Mouse (Mus musculus) v-Abl transformed pro-B cells (cell line): ENCODE measurements at regions not wholly inside any gene's neighbourhood (a gene's known extent, or its start where the extent isn't known, plus 50 kb on each side); places are given as distances from the start of the nearest gene placed in this dataset.

Experiments
- in situ Hi-C, 2 experiments: fragments of 400-800 bp; cut with MboI; formaldehyde crosslinking; loops; one replicate each; pipeline ENCODE4 v1.15.1; 2025; ENCODE audit not compliant: unreplicated experiment in 2 of 2

DNA sequence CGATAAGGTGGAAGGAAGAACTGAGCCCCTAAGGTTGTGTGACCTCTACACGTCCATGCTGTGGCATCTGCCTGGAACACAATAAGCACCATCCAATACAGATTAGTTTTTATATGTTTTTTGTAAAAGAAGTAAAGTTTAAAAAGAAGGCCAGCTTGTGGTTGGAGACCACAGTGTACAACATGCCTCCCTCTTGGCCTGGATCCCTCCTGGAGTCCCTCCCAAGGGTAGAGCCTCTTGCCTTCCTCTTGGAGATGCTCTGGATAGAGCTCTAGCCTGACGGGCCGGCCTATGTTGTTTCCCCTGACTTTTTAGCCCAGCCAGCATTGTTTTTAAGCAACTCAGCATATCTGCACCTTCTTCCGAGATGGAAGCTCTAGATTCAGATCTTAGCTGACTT is 138.0 kb downstream of the Vegfa start:
- in situ Hi-C loops: no loop called here

DNA sequence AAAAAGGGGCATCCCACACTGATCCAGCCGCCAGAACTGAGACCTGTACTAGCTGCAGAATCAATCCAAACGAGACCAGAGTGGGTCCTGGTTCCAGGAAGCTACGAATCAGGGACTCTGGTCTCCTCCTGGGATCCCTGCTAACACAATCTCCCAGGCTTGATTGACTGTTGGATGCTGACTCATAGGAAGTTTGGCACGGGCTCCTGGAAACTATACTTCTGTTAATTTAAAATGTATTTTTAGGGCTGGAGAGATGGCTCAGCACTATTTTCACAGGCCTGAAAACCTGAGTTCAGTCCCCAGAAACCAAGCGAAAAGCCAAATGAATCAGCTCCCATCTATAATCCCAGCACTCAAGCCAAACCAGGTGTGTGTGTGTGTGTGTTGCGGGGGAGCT is 138.5 kb downstream of the Vegfa start:
- in situ Hi-C loops: no loop called here

DNA sequence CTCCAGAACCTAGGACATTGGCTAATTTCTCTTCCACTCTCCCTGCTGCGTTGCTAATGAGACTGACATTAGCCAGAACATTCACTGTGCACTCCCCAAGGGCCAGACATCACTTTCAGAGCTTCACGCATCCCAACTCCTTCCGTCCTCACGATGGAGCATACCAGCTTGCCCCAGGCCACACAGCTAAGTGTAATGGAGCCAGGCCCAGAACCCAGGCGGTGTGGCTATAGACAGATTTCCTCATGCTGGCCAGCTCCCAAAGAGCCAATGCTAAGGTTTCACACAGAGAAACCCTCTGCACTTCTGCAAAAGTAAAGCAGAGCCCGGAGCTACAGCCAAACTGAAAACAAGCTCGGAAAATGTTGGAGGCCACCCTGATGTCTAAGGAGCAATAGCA is 139.1 kb downstream of the Vegfa start:
- in situ Hi-C loops: no loop called here

DNA sequence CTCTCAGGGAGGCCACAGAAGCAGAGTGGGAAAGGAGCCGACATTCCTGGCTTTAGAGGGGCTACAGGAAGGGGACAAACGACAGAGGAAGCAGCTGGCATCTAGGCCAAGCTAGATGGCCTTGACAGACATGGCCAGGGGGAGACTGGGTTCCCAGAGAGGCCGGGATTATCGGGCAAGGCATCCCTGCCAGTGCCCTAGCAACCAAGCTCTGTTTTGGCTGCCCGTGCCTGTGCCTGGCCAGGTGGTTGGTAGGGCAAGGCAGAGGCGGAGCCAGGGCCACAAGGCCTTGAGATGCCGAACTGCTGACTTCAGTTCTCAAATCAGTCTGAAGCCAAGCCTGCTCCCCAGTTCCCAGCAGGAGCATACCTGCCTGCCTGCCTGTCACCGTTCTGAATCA is 142.7 kb downstream of the Vegfa start:
- in situ Hi-C loops: no loop called here

DNA sequence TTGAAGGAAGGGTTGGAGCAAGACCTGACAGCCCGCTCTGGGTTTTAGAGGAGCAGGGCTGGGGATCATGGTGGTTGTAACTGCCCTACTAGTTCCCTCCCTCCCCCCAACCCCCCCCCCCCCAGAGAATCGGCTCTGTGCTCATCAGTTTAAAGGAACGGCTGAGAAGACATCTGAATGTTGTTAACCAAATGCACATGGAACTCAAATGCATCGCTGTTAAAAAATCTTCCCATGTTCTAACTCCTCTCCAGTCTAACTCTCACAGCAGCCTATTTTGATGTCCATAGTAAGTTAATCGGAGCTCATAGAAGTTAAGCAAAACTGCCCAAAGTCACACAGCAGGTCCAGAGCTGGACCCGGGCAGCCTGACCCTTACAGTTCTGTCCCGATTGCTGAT is 143.1 kb downstream of the Vegfa start:
- in situ Hi-C loops: no loop called here

DNA sequence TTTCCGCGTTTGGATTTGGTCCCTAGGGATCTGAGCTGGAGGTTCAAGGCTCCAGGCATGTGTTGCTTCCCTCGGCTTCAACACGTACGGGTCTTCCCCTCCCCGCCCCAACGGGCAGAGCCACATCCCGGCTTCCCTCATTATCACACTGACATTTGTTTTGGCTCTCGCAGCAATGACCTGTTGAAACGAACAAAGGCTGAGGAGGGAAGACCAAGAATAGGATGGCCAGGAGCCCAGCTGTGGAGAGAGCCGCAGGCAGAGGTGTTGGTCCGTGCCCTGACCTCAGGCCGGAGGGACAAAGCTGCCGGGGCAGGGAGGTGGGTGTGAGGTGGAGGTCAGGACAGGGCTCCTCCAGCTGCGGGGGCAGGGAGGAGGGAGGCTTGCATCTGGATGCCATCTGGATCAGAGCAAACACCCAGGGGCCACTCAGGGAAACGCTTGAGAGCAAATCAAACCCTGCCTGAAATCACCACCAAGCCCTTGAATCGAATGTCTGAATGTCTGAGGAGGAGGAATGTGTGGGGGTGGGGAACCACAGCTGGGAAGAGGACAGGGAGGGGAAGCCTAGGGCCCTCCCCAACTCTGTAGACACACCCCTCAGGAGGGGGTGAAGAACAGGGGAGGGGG is 145.6 kb downstream of the Vegfa start:
- in situ Hi-C loops: no loop called here

DNA sequence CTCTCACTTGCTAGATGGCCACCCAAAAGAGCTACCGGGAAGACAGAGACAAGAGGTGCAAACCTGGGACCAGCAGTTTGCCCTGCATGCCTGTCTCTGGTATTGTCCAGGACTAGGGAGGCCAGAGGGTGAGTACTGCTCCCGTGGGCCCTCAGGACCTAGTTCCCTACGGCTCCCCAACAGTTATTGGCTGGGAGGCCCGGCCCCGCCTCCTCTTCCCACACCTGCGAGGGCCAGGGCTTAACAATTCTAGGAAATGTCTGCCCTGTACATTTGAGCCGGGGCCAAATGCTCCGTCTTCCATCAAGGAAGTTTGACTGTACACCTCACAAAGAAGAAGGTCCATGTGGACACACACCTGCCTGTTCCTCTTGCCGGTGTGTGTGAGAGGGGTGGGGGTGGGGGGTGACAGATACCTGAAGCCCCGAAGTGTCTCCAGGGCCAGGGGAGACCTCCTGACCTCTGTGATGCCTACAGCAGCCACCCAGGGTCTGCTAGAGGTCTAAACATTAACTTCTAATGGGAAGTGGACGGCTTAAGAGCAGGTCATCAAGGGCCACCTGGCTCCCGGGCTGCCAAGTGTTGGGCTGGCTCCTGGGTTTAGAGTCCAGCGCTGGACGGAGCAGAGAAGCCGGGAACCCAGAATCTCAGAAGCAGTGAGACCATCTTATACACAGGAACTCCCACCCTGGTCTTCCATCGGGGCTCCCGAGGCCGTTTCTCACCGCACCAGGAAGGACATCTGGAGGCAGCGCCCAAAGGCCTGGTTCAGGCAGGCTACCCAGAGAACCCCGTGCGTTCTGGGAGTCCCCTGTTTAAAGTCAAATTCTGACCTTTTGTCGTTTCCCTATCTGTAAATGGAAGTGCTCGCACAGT is 146.5 kb downstream of the Vegfa start:
- in situ Hi-C loops: no loop called here

DNA sequence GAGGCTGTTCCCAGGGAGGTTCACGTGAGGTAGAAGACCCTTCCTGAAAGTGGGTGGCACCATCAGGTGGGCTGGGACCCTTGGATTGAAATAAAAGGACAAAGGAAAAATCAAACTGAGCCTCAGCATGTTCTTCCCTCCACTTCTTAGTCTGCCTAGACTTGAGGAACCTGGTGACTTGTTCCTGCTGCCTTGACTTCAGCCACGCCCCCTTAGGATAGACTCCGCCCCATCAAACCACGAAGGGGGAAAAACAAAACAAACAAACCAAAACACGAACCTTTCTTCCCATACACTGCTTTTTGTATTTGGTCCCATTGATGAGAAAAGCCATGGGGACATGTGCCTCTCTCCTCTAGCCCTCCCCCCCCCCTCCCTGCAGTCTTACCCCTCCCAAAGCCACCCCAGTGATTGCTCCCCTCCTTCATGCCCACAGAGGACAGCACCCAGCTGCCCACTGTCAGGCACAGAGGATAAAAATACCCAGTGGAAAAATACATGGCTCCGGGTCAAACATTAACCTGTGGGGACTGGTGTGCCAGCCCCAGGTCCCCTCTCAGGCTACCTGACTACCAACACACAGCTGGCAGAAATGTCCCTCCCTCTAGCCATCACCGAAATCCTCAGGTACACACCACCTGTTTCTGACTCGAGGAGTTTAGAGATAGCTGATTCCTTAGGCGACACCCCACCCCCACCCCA is 148.0 kb downstream of the Vegfa start:
- in situ Hi-C loops: no loop called here

DNA sequence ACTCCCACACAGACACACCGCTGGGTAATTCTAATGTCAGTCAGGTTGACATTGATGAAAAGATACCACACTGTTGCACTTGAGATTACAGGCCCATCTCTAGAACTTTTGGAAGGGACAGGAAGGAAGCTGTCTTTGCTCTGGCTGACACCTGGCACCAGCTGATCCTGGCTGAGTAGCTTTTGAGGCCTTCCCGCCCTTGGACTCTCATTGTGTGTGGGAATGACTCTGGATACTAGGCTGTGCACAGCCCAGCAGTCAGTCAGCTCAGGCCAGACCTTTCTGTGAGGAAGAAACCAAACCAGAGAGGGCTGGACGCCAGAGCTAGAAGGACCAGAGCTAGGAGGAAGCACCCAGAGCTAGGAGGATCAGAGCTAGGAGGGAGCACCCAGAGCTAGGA is 149.0 kb upstream of the 1600014C23Rik start:
- in situ Hi-C loops: no loop called here

DNA sequence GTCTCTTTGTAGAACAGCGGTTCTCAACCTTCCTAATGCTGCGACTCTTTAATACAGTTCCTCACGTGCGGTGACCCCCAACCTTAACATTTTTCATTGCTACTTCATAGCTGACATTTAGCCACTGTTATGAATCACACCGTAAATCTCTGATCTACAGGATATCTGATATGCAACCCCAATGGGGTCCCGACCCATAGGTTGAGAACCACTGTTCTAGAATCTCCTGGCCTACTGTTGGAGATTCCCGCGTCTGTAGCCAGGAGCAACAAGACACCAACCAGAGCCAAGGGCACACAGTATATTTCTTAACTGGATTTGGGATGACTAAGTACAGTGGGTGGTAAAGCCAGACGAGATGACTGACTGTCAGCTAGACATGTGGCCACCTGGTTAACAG is 147.6 kb upstream of the 1600014C23Rik start:
- in situ Hi-C loops: no loop called here

DNA sequence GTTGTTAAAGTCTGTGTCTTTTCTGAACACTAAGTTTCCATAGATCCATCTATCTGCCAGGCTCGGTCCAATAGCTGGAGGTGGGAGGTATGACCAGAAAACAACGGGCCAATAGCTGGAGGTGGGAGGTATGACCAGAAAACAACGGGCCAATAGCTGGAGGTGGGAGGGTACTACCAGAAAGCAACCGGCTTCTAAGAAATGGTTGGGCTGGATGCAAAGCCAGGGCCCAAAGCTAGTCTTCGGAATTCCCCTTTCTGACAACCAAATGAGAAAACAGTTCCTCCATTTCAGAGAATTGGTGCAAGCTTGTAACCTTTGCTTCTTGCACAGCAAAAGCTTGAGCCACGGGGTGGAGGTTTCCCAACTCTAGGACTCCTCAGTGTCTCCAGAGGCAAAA is 147.1 kb upstream of the 1600014C23Rik start:
- in situ Hi-C loops: no loop called here

DNA sequence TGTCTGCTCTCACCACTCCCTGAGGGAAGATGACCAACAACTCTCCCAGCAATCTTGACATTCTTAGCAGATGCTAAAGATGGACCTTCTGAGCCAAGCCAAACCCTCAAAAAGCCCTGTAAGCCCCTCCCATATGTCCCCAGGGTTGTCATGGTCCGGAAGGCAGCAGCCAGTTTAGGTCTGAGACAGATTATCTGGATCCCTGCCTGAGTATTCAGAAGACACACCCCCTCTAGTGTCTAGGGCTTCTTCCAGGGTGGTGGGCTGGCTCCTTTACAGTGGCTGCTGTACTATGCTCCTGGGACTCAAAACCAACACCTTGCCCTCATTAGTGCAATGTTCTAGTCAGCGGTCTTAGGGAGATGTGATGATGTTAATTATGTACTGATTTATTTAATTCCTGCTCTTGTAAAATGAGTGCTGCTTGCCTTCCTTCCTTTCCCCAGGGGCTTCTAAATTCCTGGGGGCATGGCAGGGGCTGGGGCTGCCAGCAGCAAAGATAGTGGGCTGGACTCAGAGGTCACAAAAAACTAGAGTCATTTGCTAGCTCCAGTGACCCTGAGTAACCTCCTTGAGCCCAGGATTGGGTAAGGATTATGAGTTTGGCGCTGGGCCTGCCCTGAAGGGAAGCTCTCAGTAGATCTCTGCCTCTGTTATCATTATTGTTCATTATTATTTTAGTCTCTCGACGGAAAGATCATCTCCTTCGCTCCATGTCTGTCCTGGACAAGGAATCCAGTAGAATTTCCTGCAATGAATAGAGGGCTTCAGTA is 146.0 kb upstream of the 1600014C23Rik start:
- in situ Hi-C loops: no loop called here

DNA sequence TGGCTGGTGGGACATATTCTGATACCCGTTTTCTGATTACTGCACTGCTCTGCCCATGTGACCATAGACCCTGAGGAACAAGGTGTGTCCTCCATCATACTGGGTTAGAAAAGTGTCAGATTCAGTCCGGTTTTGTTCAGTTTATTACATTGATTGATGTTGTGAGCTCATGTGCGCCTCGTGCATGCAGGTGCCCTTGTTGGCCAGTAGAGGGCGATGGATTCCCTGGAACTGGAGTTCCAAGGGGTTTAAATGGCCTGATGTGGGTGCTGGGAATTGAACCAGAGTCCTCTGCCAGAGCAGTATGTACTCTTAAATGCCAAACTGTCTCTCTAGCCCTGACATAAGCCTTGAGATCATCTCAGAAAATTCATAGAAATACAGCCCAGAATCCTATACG is 144.8 kb upstream of the 1600014C23Rik start:
- in situ Hi-C loops: no loop called here

DNA sequence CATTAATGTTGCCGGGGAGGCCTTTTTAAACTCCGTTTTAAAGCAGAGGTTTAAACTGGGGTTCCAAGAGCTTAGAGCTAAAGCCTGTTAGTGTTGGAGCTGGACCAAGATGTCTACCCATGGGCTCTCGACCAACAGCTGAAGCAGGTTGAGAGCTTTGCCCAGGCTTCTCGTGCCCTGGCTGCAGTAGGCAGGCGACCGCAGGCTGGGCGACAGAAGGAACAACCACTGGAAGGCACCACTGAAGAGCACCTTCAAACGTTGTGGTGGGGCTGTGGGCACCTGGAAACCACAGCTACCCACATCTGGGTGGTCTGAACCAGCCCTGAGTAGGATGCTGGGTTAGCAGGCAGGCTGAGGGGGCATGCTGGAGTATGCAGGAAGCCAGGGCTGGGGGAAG is 141.7 kb upstream of the 1600014C23Rik start:
- in situ Hi-C loops: no loop called here

DNA sequence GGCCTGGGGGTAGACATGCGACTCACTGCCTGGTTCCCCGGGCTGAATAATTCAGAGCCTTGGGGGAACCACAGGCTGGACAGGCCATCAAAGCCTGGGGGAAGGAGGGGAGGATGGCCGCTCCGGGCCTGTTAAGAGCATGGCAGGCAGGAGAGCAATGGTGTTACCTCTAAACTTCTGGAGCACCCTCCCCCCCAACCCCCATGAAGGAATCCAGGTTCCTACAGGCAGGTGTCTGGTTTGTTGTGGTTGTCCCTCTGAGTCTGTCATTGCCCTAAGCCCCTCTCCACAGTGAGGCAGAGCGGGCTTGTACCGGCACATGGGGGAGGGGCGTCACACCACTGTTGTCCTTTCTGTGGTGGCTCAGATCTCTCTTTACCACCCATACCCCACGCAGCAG is 140.4 kb upstream of the 1600014C23Rik start:
- in situ Hi-C loops: no loop called here

DNA sequence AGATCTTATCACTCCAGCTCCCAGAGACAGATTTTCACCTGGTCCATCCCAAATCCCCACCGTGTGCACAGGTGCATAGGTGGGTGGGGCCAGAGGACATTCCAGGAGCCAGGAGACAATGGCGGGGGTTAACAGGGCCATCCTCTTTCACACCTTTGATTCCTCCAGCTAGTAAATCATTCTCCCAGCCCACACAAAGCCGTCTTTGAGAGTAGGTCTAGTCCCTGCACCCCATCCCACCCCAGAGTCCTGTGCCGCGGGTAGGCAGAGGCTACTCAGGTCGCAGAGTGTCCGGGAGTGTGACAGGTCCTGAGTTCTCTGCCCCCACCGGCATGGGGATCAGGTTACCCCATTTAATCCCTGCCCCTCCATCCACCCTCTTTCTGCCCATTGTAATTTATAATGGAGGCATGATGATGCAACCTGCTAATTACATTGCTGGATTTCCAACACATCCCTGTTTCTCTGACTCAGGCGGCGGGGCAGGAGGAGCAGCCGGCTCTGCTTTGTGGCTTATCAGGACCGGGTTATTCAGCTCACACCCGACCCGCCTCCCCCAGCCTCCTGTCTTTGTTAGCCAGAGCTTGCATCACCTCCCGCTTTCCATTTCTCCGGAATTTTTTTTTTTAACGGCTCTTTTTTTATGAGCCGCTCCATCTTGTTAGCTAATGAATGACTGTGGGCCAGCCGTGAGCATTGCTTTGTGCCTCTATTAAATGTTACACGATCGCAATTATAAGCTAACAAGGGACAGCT is 139.7 kb upstream of the 1600014C23Rik start:
- in situ Hi-C loops: no loop called here

DNA sequence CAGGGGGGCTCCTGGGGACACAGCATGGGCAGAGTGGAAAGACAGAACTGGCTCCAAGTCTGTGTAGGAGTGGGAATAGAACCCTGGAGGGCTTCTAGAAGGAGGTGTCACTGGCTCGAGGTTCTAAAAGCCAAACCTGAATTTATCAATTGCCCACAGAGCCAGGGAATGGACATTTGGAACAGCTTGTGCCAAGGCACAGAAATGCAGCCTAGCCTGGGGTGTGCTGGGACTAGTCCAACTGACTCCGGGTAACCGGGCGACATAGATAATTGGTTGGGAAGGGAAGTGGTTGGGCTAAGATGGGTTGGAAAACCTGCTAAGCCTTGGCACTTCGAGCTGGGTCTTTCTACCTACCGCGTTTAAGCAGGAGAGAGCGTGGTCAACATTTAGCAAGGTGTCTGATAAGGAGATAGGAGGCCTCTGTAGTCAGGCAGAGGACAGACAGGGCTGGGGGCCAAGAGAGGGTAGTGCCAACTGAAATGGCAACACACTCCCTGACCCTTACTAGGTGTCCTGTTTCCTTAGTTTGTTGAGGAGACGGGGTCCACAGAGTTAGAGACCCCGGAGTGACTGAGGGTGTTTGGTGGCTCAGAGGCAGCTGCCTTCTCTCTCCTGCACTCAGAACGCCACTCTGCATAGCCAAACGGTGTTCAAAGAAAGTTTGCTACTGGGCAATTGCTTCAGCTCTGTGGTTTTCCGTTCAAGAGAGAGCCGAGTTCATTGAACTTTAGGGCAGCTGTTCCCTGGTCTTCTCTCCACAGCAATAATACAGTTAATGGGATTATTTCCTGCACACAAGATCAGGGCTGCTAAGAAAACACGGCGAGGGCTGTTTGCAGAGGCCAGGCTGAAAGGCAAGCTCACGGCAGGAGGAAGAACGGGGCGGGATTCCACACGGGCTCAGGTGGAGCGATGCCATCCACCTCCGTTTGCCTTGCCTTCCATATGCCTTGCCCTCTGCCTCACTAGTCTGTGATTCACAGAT is 138.3 kb upstream of the 1600014C23Rik start:
- in situ Hi-C loops: no loop called here

DNA sequence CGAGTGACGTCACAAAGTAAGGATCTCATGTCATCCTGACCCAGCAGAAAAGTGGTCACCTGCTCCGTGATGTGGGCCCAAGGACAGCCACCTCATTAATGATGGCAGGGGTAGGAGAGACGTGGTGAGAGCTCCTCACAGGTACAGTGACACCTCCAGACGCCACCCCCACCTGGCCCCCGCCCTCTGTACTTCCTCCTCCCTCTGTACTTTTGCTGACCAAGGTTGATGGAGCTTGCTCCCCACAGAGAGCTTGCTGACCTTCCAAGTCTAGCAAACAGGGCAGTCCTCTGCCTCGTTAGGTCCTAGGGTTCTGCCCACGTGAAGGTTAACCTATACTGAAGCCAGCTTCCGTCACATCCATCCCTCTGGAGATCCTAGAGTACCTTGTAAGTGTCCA is 137.4 kb upstream of the 1600014C23Rik start:
- in situ Hi-C loops: no loop called here
